Mouse (Mus musculus) spleen, adult 2 months (tissue): ENCODE measurements around the gene Lonp1.

ENCODE experiments used
- CTCF ChIP-seq: fragments of 200-500 bp; IDR thresholded peaks from 2 replicates; pipeline ENCODE4 v1.5.1; 2011; ENCODE audit warnings: mild to moderate bottlenecking, inconsistent platforms; ENCODE audit not compliant: insufficient read depth, insufficient read length, insufficient replicate concordance; ENCODE audit errors: extremely low read depth
- POLR2A ChIP-seq: fragments of 200-500 bp; IDR thresholded peaks from 2 replicates; pipeline ENCODE4 v1.6.1; 2011; ENCODE audit warnings: low read depth, low read length, inconsistent platforms

DNA sequence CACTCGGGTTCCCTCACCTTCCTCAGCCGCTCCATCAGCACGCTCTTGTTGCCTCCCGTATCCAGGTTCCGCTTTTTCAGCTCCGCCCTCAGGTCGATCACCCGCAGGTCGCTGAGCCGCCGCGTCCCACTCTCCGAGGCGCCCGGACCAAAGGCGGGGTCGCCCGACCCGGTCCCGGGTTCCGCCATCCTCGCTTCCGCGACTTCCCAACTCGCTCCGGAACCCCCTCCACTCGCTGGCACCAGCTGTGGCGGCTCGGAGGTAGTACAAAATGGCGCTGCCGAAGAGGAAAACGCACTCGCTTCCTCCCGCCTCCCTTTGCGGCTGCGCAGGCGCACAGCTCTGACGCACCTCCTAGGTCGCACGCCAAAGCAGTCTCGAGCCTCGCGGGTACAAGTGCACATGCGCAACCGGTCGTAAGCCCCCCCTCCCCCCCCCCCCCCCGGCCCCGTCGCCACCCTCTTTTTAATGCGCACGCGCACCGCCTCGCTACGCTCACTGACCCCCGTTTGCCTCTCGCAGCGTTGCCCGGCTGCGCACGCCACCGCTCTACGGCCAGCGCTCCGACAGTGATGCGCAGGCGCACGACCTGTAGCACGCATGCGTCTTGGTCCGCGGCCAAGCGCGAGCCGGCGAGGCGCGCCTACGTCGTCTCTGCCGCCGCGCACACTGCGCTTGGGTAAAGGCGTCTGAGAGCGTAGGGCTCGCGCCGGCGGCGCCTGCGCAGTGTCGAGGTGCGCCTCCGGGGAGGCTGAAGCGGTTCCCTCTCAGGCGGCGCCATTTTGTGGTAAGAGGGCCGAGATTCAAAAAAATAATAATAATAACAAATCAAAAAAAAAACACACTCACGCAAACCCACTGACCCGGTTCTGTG is 42.2 kb downstream of the Lonp1 start, which contains the start of the genes Safb2 and Safb:
- TF ChIP-seq CTCF (no peak), POLR2A (peak; percentile 85)
